Mouse (Mus musculus): ENCODE results near the gene Prdm10. TPM values are rescaled to one million over a fixed set of nuclear protein-coding genes. Genes with fewer than 3 reads are reported as not detected.

Gene Prdm10
- polyA plus RNA-seq, 1 experiment from 2014 or later: 7.8 TPM

DNA sequence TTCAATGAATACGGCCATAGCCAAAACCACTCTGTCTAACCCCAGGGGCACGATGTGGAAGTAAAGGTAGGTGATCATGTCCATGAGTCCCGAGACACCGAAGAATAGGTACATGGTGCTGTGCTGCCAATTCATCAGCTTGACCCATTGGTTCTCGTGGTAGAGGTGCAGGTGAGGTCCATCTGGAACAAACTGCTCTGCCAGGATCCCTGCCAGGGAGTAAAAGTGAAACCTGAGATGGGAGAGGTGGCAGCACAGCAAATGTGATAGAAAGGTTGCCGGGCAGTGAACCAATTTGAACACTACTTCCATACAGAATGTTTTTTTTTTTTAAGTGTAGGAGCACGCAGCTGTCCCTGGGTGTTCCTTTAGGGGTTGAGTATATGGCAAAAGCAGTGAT is 148.6 kb downstream of the Prdm10 start:
- no peak for ATAC-seq (ENCODE audit: insufficient number of reproducible peaks, insufficient read depth, low FRiP score, low TSS enrichment)
- Histone ChIP-seq H3K9me3 (no peaks in the 10 kb centered on the region), H3K27me3 (no peaks in the 10 kb centered on the region), H3K4me3 (no peak overlapping the region), H3K9ac (no peak overlapping the region), H3K27ac (no peak overlapping the region), H3K4me2 (replicated peaks) (no peak overlapping the region), H3K4me1 (no peaks in the 10 kb centered on the region), H3K36me3 (peaks cover 5% of the 10 kb centered on the region)
- WGBS: 77% methylated on average over 7 of the region's 7 CpGs

DNA sequence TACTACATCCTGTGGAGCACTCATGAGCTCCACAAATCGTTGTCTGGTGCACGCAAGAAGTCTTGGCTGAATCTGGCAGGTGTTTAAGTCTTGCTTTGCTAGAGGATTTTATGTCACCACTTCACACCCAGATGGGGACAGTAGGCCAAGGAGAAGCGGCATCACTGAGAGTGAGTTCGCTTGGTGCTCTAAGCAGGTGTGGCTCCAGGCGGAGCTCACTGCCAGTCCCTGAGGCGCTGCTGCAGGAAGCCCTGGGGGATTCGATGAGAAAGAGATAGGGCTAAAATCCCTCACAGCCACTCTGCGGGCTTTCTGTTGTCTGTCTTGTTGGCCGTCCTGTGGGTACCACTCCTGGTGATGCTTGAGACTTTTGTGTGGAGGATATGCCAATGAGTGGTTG is 149.7 kb downstream of the Prdm10 start:
- WGBS: 71% methylated on average over 9 of the region's 9 CpGs
- H3K4me1 ChIP-seq: no peaks in the 10 kb centered on the region
- no peak overlapping the region for H3K9ac ChIP-seq
- no peak overlapping the region for H3K4me3 ChIP-seq
- no peaks in the 10 kb centered on the region for H3K9me3 ChIP-seq
- no peak for ATAC-seq (ENCODE audit: insufficient number of reproducible peaks, insufficient read depth, low FRiP score, low TSS enrichment)
- no peak overlapping the region for H3K4me2 ChIP-seq (replicated peaks)
- no peaks in the 10 kb centered on the region for H3K27me3 ChIP-seq
- no peak overlapping the region for H3K27ac ChIP-seq
- H3K36me3 ChIP-seq: no peaks in the 10 kb centered on the region

Other genes starting within 250 kb of the Prdm10 start
- 7.7 and 9.7 TPM in 2 replicates for gene Zbtb44, start 249.9 kb upstream of the Prdm10 start, polyA plus RNA-seq (2016; fragmentation: Nextera tagmentation; extraction: Ambion mirVana)
- 12.5 and 13.0 TPM in 2 replicates for gene St14, start 148.7 kb upstream of the Prdm10 start, polyA plus RNA-seq (2016; fragmentation: Nextera tagmentation; extraction: Ambion mirVana)
- gene Aplp2, start 68.7 kb upstream of the Prdm10 start, polyA plus RNA-seq (2016; fragmentation: Nextera tagmentation; extraction: Ambion mirVana): 196 and 202 TPM in 2 replicates
- gene Nfrkb, start 105.7 kb downstream of the Prdm10 start, polyA plus RNA-seq (2016; fragmentation: Nextera tagmentation; extraction: Ambion mirVana): 25.8 and 28.0 TPM in 2 replicates
- 0.14 and 0.45 TPM in 2 replicates for gene Tmem45b, start 183.9 kb downstream of the Prdm10 start, polyA plus RNA-seq (2016; fragmentation: Nextera tagmentation; extraction: Ambion mirVana)